Mouse (Mus musculus): Measurements from ENCODE around the gene Lat2.

The Lat2 gene

GRCm38 (mm10) chr5:134613727-134614126 is 1.1 kb downstream of the Lat2 start:
- DNase-seq (ENCODE audit: low spot score), result no peak

GRCm38 (mm10) chr5:134611810-134612521 is 2.9 kb downstream of the Lat2 start:
- no peak for DNase-seq (ENCODE audit: low spot score)

- no peak for DNase-seq (ENCODE audit: low spot score)
Measured at GRCm38 (mm10) chr5:134609916-134610643, 4.7 kb downstream of the Lat2 start.

- DNase-seq (ENCODE audit: low spot score), result no peak
Measured at GRCm38 (mm10) chr5:134607121-134607520, 7.7 kb downstream of the Lat2 start.

GRCm38 (mm10) chr5:134606314-134606713 is 8.5 kb downstream of the Lat2 start:
- no peak for DNase-seq (ENCODE audit: low spot score)

GRCm38 (mm10) chr5:134604376-134604775 is 10.4 kb downstream of the Lat2 start:
- no peak for DNase-seq (ENCODE audit: low spot score)

GRCm38 (mm10) chr5:134597711-134598110 is 17.1 kb downstream of the Lat2 start:
- no peak for DNase-seq (ENCODE audit: low spot score)

- no peak for DNase-seq (ENCODE audit: low spot score)
Measured at GRCm38 (mm10) chr5:134593093-134593492, 21.7 kb downstream of the Lat2 start.

GRCm38 (mm10) chr5:134592026-134592581 is 22.7 kb downstream of the Lat2 start:
- DNase-seq (ENCODE audit: low spot score), result no peak

GRCm38 (mm10) chr5:134589900-134590299 is 24.9 kb downstream of the Lat2 start:
- no peak for DNase-seq (ENCODE audit: low spot score)

- DNase-seq (ENCODE audit: low spot score), result no peak
Measured at GRCm38 (mm10) chr5:134584798-134585197, 30.0 kb downstream of the Lat2 start.

- DNase-seq (ENCODE audit: low spot score), result no peak
Measured at GRCm38 (mm10) chr5:134583884-134584213, 31.0 kb downstream of the Lat2 start.

- DNase-seq (ENCODE audit: low spot score), result no peak
Measured at GRCm38 (mm10) chr5:134583006-134583883, 31.6 kb downstream of the Lat2 start.

- peak; percentile 98 for DNase-seq (ENCODE audit: low spot score)
Measured at GRCm38 (mm10) chr5:134582221-134582907, 32.5 kb downstream of the Lat2 start.

GRCm38 (mm10) chr5:134581146-134581545 is 33.7 kb downstream of the Lat2 start, which contains the start of gene Rfc2:
Gene Rfc2 (plus strand): TSS chr5:134581366.
- no peak for DNase-seq (ENCODE audit: low spot score)

GRCm38 (mm10) chr5:134579135-134579534 is 35.7 kb downstream of the Lat2 start:
- no peak for DNase-seq (ENCODE audit: low spot score)

- no peak for DNase-seq (ENCODE audit: low spot score)
Measured at GRCm38 (mm10) chr5:134577534-134577933, 37.3 kb downstream of the Lat2 start.

- no peak for DNase-seq (ENCODE audit: low spot score)
Measured at GRCm38 (mm10) chr5:134576517-134577220, 38.2 kb downstream of the Lat2 start.

- DNase-seq (ENCODE audit: low spot score), result no peak
Measured at GRCm38 (mm10) chr5:134575833-134576232, 39.0 kb downstream of the Lat2 start.

- no peak for DNase-seq (ENCODE audit: low spot score)
Measured at GRCm38 (mm10) chr5:134572508-134573214, 42.2 kb downstream of the Lat2 start.
